Mouse (Mus musculus): ENCODE data around the gene Apoo. TPM values are rescaled to one million over a fixed set of nuclear protein-coding genes. Genes with fewer than 3 reads are reported as not detected.
A peak's percentile ranks its signal among the peaks of the same experiment; 100 is the strongest.
"Not testable (repeated sequence)": the region's sequence is repeated elsewhere in the genome, so short reads cannot be mapped to it uniquely, and the experiment has no call there.

The Apoo gene
- 109 and 112 TPM in 2 replicates for polyA plus RNA-seq (2016; fragmentation: Nextera tagmentation; extraction: Ambion mirVana)

GRCm38 (mm10) chrX:94366670-94367241 is at the start of gene Apoo, which contains the start of gene Fam90a1b:
Gene Apoo (plus strand): TSS chrX:94367117.
Gene Fam90a1b (minus strand): TSS chrX:94366777.
- H3K27me3 ChIP-seq (ENCODE audit: low read depth, poor library complexity, severe bottlenecking), result peaks cover 96% of the 10 kb centered on the region
- 12% methylated on average over 46 of the region's 46 CpGs for WGBS

GRCm38 (mm10) chrX:94321036-94321902 is 45.6 kb upstream of the Apoo start:
- Histone ChIP-seq H3K27me3 (ENCODE audit: low read depth, poor library complexity, severe bottlenecking) (peaks cover 92% of the 10 kb centered on the region), H3K4me3 (no peak overlapping the region), H3K36me3 (no peaks in the 10 kb centered on the region), H3K27ac (no peak overlapping the region), H3K4me1 (no peaks in the 10 kb centered on the region), H3K9me3 (replicated peaks) (no peaks in the 10 kb centered on the region)
- DNase-seq (ENCODE audit: low spot score), result no peak
- WGBS, result 90% methylated on average over 11 of the region's 11 CpGs

More at GRCm38 (mm10) chrX:94366670-94367241, at the start of gene Apoo, which contains the start of gene Fam90a1b:
- no peaks in the 10 kb centered on the region for H3K36me3 ChIP-seq
- no peaks in the 10 kb centered on the region for H3K9me3 ChIP-seq (replicated peaks)
- H3K27ac ChIP-seq, result peak within 1 kb of the TSS; percentile 83
- H3K4me3 ChIP-seq, result peak within 1 kb of the TSS; percentile 65
- peak; percentile 97 for DNase-seq (ENCODE audit: low spot score)
- no peaks in the 10 kb centered on the region for H3K4me1 ChIP-seq

GRCm38 (mm10) chrX:94343638-94344037 is 23.3 kb upstream of the Apoo start:
- H3K36me3 ChIP-seq; H3K4me1 ChIP-seq; H3K9me3 ChIP-seq (replicated peaks); DNase-seq (ENCODE audit: low spot score); H3K27ac ChIP-seq; H3K4me3 ChIP-seq: not testable (repeated sequence)
- H3K27me3 ChIP-seq (ENCODE audit: low read depth, poor library complexity, severe bottlenecking), result peaks cover 86% of the 10 kb centered on the region
- 98% methylated on average over 4 of the region's 4 CpGs for WGBS

- Histone ChIP-seq H3K27me3 (ENCODE audit: low read depth, poor library complexity, severe bottlenecking) (peaks cover 96% of the 10 kb centered on the region), H3K4me3 (peak overlapping the region; percentile 65), H3K27ac (no peak overlapping the region), H3K9me3 (replicated peaks) (no peaks in the 10 kb centered on the region), H3K4me1 (no peaks in the 10 kb centered on the region), H3K36me3 (no peaks in the 10 kb centered on the region)
- DNase-seq (ENCODE audit: low spot score), result peak; percentile 33
- WGBS, result 16% methylated on average over 14 of the region's 14 CpGs
Measured at GRCm38 (mm10) chrX:94365381-94365925, 1.5 kb upstream of the Apoo start.

- H3K4me1 ChIP-seq, result no peaks in the 10 kb centered on the region
- no peaks in the 10 kb centered on the region for H3K36me3 ChIP-seq
- H3K9me3 ChIP-seq (replicated peaks), result no peaks in the 10 kb centered on the region
- WGBS, result 18% methylated on average over 15 of the region's 16 CpGs
- H3K4me3 ChIP-seq, result peak overlapping the region; percentile 65
- H3K27me3 ChIP-seq (ENCODE audit: low read depth, poor library complexity, severe bottlenecking), result peaks cover 96% of the 10 kb centered on the region
- DNase-seq (ENCODE audit: low spot score), result peak; percentile 32
- H3K27ac ChIP-seq, result no peak overlapping the region
Measured at GRCm38 (mm10) chrX:94366029-94366428, 888 bp upstream of the Apoo start.

- H3K4me1 ChIP-seq, result no peaks in the 10 kb centered on the region
- peak overlapping the region; percentile 65 for H3K4me3 ChIP-seq
- H3K9me3 ChIP-seq (replicated peaks), result no peaks in the 10 kb centered on the region
- no peaks in the 10 kb centered on the region for H3K36me3 ChIP-seq
- H3K27me3 ChIP-seq (ENCODE audit: low read depth, poor library complexity, severe bottlenecking), result peaks cover 96% of the 10 kb centered on the region
- peak overlapping the region; percentile 83 for H3K27ac ChIP-seq
- 16% methylated on average over 15 of the region's 17 CpGs for WGBS
- DNase-seq (ENCODE audit: low spot score), result no peak
Measured at GRCm38 (mm10) chrX:94367248-94367647, 331 bp downstream of the Apoo start.

- 93% methylated on average over 5 of the region's 5 CpGs for WGBS
- H3K27me3 ChIP-seq (ENCODE audit: low read depth, poor library complexity, severe bottlenecking), result peaks cover 88% of the 10 kb centered on the region
Measured at GRCm38 (mm10) chrX:94378734-94379133, 11.8 kb downstream of the Apoo start.

GRCm38 (mm10) chrX:94408975-94409374 is 42.1 kb downstream of the Apoo start:
- Histone ChIP-seq H3K9me3 (replicated peaks) (no peaks in the 10 kb centered on the region), H3K4me3 (no peak overlapping the region), H3K27me3 (ENCODE audit: low read depth, poor library complexity, severe bottlenecking) (peaks cover 66% of the 10 kb centered on the region), H3K4me1 (no peaks in the 10 kb centered on the region), H3K36me3 (no peaks in the 10 kb centered on the region), H3K27ac (no peak overlapping the region)
- 55% methylated on average over 3 of the region's 3 CpGs for whole genome bisulfite sequencing
- no peak for DNase-seq (ENCODE audit: low spot score)

More at GRCm38 (mm10) chrX:94378734-94379133, 11.8 kb downstream of the Apoo start:
- Histone ChIP-seq H3K36me3 (peaks cover 18% of the 10 kb centered on the region), H3K4me3 (no peak overlapping the region), H3K9me3 (replicated peaks) (no peaks in the 10 kb centered on the region), H3K27ac (no peak overlapping the region), H3K4me1 (no peaks in the 10 kb centered on the region)
- no peak for DNase-seq (ENCODE audit: low spot score)

GRCm38 (mm10) chrX:94420210-94420609 is 53.3 kb downstream of the Apoo start:
- Histone ChIP-seq H3K4me1 (no peaks in the 10 kb centered on the region), H3K9me3 (replicated peaks) (no peaks in the 10 kb centered on the region), H3K27me3 (ENCODE audit: low read depth, poor library complexity, severe bottlenecking) (peaks cover 92% of the 10 kb centered on the region), H3K4me3 (no peak overlapping the region), H3K27ac (no peak overlapping the region), H3K36me3 (peaks cover 18% of the 10 kb centered on the region)
- WGBS, result 80% methylated on average over 2 of the region's 2 CpGs
- no peak for DNase-seq (ENCODE audit: low spot score)

GRCm38 (mm10) chrX:94431548-94432375 is 64.8 kb downstream of the Apoo start:
- no peak for DNase-seq (ENCODE audit: low spot score)
- Histone ChIP-seq H3K36me3 (no peaks in the 10 kb centered on the region), H3K4me1 (no peaks in the 10 kb centered on the region), H3K9me3 (replicated peaks) (no peaks in the 10 kb centered on the region), H3K27me3 (ENCODE audit: low read depth, poor library complexity, severe bottlenecking) (peaks cover 82% of the 10 kb centered on the region), H3K4me3 (no peak overlapping the region), H3K27ac (no peak overlapping the region)
- 48% methylated on average over 9 of the region's 9 CpGs for WGBS

GRCm38 (mm10) chrX:94445427-94445826 is 78.5 kb downstream of the Apoo start:
- DNase-seq (ENCODE audit: low spot score), result not testable (repeated sequence)
- WGBS, result no CpG with 5 or more reads among the region's 3 CpGs

GRCm38 (mm10) chrX:94446021-94446420 is 79.1 kb downstream of the Apoo start:
- not testable (repeated sequence) for DNase-seq (ENCODE audit: low spot score); H3K9me3 ChIP-seq (replicated peaks); H3K4me3 ChIP-seq; H3K27ac ChIP-seq; H3K36me3 ChIP-seq; H3K4me1 ChIP-seq
- H3K27me3 ChIP-seq (ENCODE audit: low read depth, poor library complexity, severe bottlenecking), result peaks cover 43% of the 10 kb centered on the region
- 97% methylated on average over 2 of the region's 2 CpGs for WGBS

More at GRCm38 (mm10) chrX:94445427-94445826, 78.5 kb downstream of the Apoo start:
- H3K4me1 ChIP-seq; H3K27ac ChIP-seq; H3K4me3 ChIP-seq; H3K36me3 ChIP-seq; H3K9me3 ChIP-seq (replicated peaks): not testable (repeated sequence)
- H3K27me3 ChIP-seq (ENCODE audit: low read depth, poor library complexity, severe bottlenecking), result peaks cover 49% of the 10 kb centered on the region

Measured in limb, embryonic 10.5 days (tissue).